Mouse (Mus musculus): ENCODE results near the gene Trpt1. TPM values are rescaled to one million over a fixed set of nuclear protein-coding genes. Genes with fewer than 3 reads are reported as not detected.

Trpt1 gene
- total RNA-seq (2014; rRNA removed), result 31.1 and 33.0 TPM in 2 replicates
- 22.9 and 23.5 TPM in 2 replicates for polyA plus RNA-seq (2015; fragmentation: Nextera tagmentation; extraction: Ambion mirVana)

GRCm38 (mm10) chr19:6996006-6996405, at the start of gene Trpt1, which contains the start of gene Nudt22:
TSS of gene Trpt1 (plus strand) at chr19:6996131.
TSS of gene Nudt22 (minus strand) at chr19:6996117.
- WGBS, result 1% methylated on average over 24 of the region's 24 CpGs
- peak; percentile 77 for ATAC-seq

GRCm38 (mm10) chr19:6947742-6948141, 48.2 kb upstream of the Trpt1 start:
- ATAC-seq, result no peak
- H3K9me3 ChIP-seq (ENCODE audit: low read length), result no peaks in the 10 kb centered on the region
- H3K36me3 ChIP-seq (ENCODE audit: insufficient read depth, low read length), result no peaks in the 10 kb centered on the region
- 55% methylated on average over 4 of the region's 4 CpGs for WGBS
- no peak for TF ChIP-seq CTCF (IDR thresholded peaks at IDR 0.05; ENCODE audit: low read depth)
- no peak overlapping the region for H3K4me3 ChIP-seq (ENCODE audit: low read length)
- H3K27ac ChIP-seq, result no peak overlapping the region; the same call in 1 of the 2 replicates
- no peak for DNase-seq (ENCODE audit: low spot score)
- 0 out of 2 replicates have a peak overlapping the region, but pooled peaks have one; percentile 13 for H3K9ac ChIP-seq (replicated peaks; ENCODE audit: low read length)
- no peak overlapping the region for H3K4me2 ChIP-seq (ENCODE audit: low read depth, low read length)
- H3K4me1 ChIP-seq (ENCODE audit: insufficient read depth, low read length), result peaks cover 13% of the 10 kb centered on the region
- H3K27me3 ChIP-seq (ENCODE audit: insufficient read depth, low read length), result no peaks in the 10 kb centered on the region

More at GRCm38 (mm10) chr19:6996006-6996405, at the start of gene Trpt1, which contains the start of gene Nudt22:
- H3K4me3 ChIP-seq (ENCODE audit: low read length), result peak within 1 kb of the TSS; percentile 63
- H3K9me3 ChIP-seq (ENCODE audit: low read length), result no peaks in the 10 kb centered on the region
- no peak for TF ChIP-seq CTCF (IDR thresholded peaks at IDR 0.05; ENCODE audit: low read depth)
- peak within 1 kb of the TSS; percentile 70 for H3K9ac ChIP-seq (replicated peaks; ENCODE audit: low read length)
- no peaks in the 10 kb centered on the region for H3K27me3 ChIP-seq (ENCODE audit: insufficient read depth, low read length)
- H3K27ac ChIP-seq, result peak within 1 kb of the TSS; percentile 75
- peaks cover 18% of the 10 kb centered on the region for H3K4me1 ChIP-seq (ENCODE audit: insufficient read depth, low read length)
- H3K36me3 ChIP-seq (ENCODE audit: insufficient read depth, low read length), result peaks cover 4% of the 10 kb centered on the region; the same call in 1 of the 2 replicates
- H3K4me2 ChIP-seq (ENCODE audit: low read depth, low read length), result peak within 1 kb of the TSS; percentile 91
- DNase-seq (ENCODE audit: low spot score), result peak; percentile 90

GRCm38 (mm10) chr19:6948186-6948585, 47.7 kb upstream of the Trpt1 start:
- Histone ChIP-seq H3K9ac (replicated peaks; ENCODE audit: low read length) (0 out of 2 replicates have a peak overlapping the region, but pooled peaks have one; percentile 13), H3K27me3 (ENCODE audit: insufficient read depth, low read length) (no peaks in the 10 kb centered on the region), H3K4me1 (ENCODE audit: insufficient read depth, low read length) (peaks cover 13% of the 10 kb centered on the region), H3K4me3 (ENCODE audit: low read length) (no peak overlapping the region), H3K4me2 (ENCODE audit: low read depth, low read length) (no peak overlapping the region), H3K36me3 (ENCODE audit: insufficient read depth, low read length) (no peaks in the 10 kb centered on the region), H3K27ac (no peak overlapping the region; the same call in 1 of the 2 replicates), H3K9me3 (ENCODE audit: low read length) (no peaks in the 10 kb centered on the region)
- no peak for TF ChIP-seq CTCF (IDR thresholded peaks at IDR 0.05; ENCODE audit: low read depth)
- WGBS, result 53% methylated on average over 4 of the region's 4 CpGs
- ATAC-seq, result no peak
- DNase-seq (ENCODE audit: low spot score), result peak; percentile 35

- no peak overlapping the region; the same call in 1 of the 2 replicates for H3K9ac ChIP-seq (replicated peaks; ENCODE audit: low read length)
- no peaks in the 10 kb centered on the region for H3K9me3 ChIP-seq (ENCODE audit: low read length)
- DNase-seq (ENCODE audit: low spot score) (no peak), ATAC-seq (no peak)
- WGBS, result 88% methylated on average over 5 of the region's 5 CpGs
- H3K36me3 ChIP-seq (ENCODE audit: insufficient read depth, low read length), result no peaks in the 10 kb centered on the region
- H3K27me3 ChIP-seq (ENCODE audit: insufficient read depth, low read length), result no peaks in the 10 kb centered on the region
- H3K4me3 ChIP-seq (ENCODE audit: low read length), result no peak overlapping the region
- no peak for TF ChIP-seq CTCF (IDR thresholded peaks at IDR 0.05; ENCODE audit: low read depth)
- peaks cover 14% of the 10 kb centered on the region for H3K4me1 ChIP-seq (ENCODE audit: insufficient read depth, low read length)
- no peak overlapping the region for H3K27ac ChIP-seq
- no peak overlapping the region; the same call in 1 of the 2 replicates for H3K4me2 ChIP-seq (ENCODE audit: low read depth, low read length)
Measured at GRCm38 (mm10) chr19:6949532-6949931, 46.4 kb upstream of the Trpt1 start.

- ATAC-seq, result no peak
- Histone ChIP-seq H3K9me3 (ENCODE audit: low read length) (no peaks in the 10 kb centered on the region), H3K36me3 (ENCODE audit: insufficient read depth, low read length) (no peaks in the 10 kb centered on the region), H3K4me2 (ENCODE audit: low read depth, low read length) (peak overlapping the region; percentile 99), H3K27ac (peak overlapping the region; percentile 91; the same call in 1 of the 2 replicates), H3K9ac (replicated peaks; ENCODE audit: low read length) (peak overlapping the region; percentile 59; the same call in 1 of the 2 replicates), H3K27me3 (ENCODE audit: insufficient read depth, low read length) (no peaks in the 10 kb centered on the region), H3K4me1 (ENCODE audit: insufficient read depth, low read length) (peaks cover 14% of the 10 kb centered on the region), H3K4me3 (ENCODE audit: low read length) (peak overlapping the region; percentile 61; the same call in 1 of the 2 replicates)
- WGBS, result 35% methylated on average over 5 of the region's 5 CpGs
- TF ChIP-seq CTCF (IDR thresholded peaks at IDR 0.05; ENCODE audit: low read depth), result no peak
- no peak for DNase-seq (ENCODE audit: low spot score)
Measured at GRCm38 (mm10) chr19:6949951-6950350, 46.0 kb upstream of the Trpt1 start.

- Histone ChIP-seq H3K9ac (replicated peaks; ENCODE audit: low read length) (peak overlapping the region; percentile 59), H3K4me2 (ENCODE audit: low read depth, low read length) (peak overlapping the region; percentile 99), H3K27me3 (ENCODE audit: insufficient read depth, low read length) (no peaks in the 10 kb centered on the region), H3K4me1 (ENCODE audit: insufficient read depth, low read length) (peaks cover 14% of the 10 kb centered on the region), H3K27ac (peak overlapping the region; percentile 91), H3K36me3 (ENCODE audit: insufficient read depth, low read length) (0 out of 2 replicates have a peak, but pooled peaks cover 1% of the 10 kb centered on the region), H3K9me3 (ENCODE audit: low read length) (no peaks in the 10 kb centered on the region), H3K4me3 (ENCODE audit: low read length) (peak overlapping the region; percentile 61)
- DNase-seq (ENCODE audit: low spot score) (peak; percentile 75), ATAC-seq (peak; percentile 25)
- no peak for TF ChIP-seq CTCF (IDR thresholded peaks at IDR 0.05; ENCODE audit: low read depth)
- under 1% methylated on average over 28 of the region's 28 CpGs for WGBS
Measured at GRCm38 (mm10) chr19:6950613-6951153, 45.2 kb upstream of the Trpt1 start.
